Mouse (Mus musculus) lung, adult 10 weeks (tissue): ENCODE results near the gene Lhx2. TPM values are rescaled to one million over a fixed set of nuclear protein-coding genes. Genes with fewer than 3 reads are reported as not detected.

ENCODE experiments used
- polyA plus RNA-seq: library from polyadenylated mRNA; stranded (reverse); fragments of 350-450 nt; fragmentation: Illumina TruSeq; extraction: RNeasy Lipid Tissue Mini Kit (QIAGEN cat#74804); gene quantifications from one replicate; pipeline ENCODE4 v1.2.3, GENCODE M21; 2014; ENCODE audit warnings: low read depth, low replicate concordance; ENCODE audit not compliant: insufficient read depth

Lhx2 gene
- not detected for polyA plus RNA-seq

GRCm38 (mm10) chr2:38338990-38339909, at the start of gene Lhx2:
Gene Lhx2, plus strand, starts transcription at chr2:38339281.

Other genes starting within 250 kb of the Lhx2 start
- gene Dennd1a, start 51.9 kb upstream of the Lhx2 start, polyA plus RNA-seq = 5.6 TPM
- gene Nek6, start 172.4 kb downstream of the Lhx2 start, polyA plus RNA-seq = 15.4 TPM